Mouse (Mus musculus) heart, adult 18-20 months (tissue): ENCODE measurements at regions not wholly inside any gene's neighbourhood (a gene's known extent, or its start where the extent isn't known, plus 50 kb on each side); places are given as distances from the start of the nearest gene placed in this dataset.
A peak's percentile ranks its signal among the peaks of the same experiment; 100 is the strongest.

Experiments
- DNase-seq, 2 experiments: peaks; one replicate each; pipeline ENCODE4 v3.0.0; 2021 to 2022; ENCODE audit warnings: mixed read lengths in 1 of 2

- no peak for DNase-seq
Measured at GRCm38 (mm10) chr9:117967080-117967479, 73.2 kb upstream of the Azi2 start.

GRCm38 (mm10) chr9:117966326-117966989 is 73.8 kb upstream of the Azi2 start:
- DNase-seq = peak; percentile 21 to 38

GRCm38 (mm10) chr9:117962088-117963030 is 77.9 kb upstream of the Azi2 start:
- DNase-seq = no peak

GRCm38 (mm10) chr9:117959845-117960244 is 80.5 kb upstream of the Azi2 start:
- no peak for DNase-seq

GRCm38 (mm10) chr9:117957195-117957594 is 83.1 kb upstream of the Azi2 start:
- DNase-seq = no peak

- DNase-seq = peak; percentile 17 to 42
Measured at GRCm38 (mm10) chr9:117956691-117957090, 83.6 kb upstream of the Azi2 start.

GRCm38 (mm10) chr9:117927466-117927847 is 112.8 kb upstream of the Azi2 start:
- DNase-seq = peak in 1 of 2 experiments; percentile 8

GRCm38 (mm10) chr9:117926700-117927465 is 113.4 kb upstream of the Azi2 start:
- DNase-seq = no peak

GRCm38 (mm10) chr9:117922992-117923391 is 117.3 kb upstream of the Azi2 start:
- no peak for DNase-seq

GRCm38 (mm10) chr9:117907895-117908424 is 132.3 kb upstream of the Azi2 start:
- no peak for DNase-seq

- DNase-seq = no peak
Measured at GRCm38 (mm10) chr9:117905045-117905747, 135.1 kb upstream of the Azi2 start.

- DNase-seq = no peak
Measured at GRCm38 (mm10) chr9:117904621-117905020, 135.7 kb upstream of the Azi2 start.

GRCm38 (mm10) chr9:117903025-117903424 is 137.3 kb upstream of the Azi2 start:
- peak; percentile 24 to 42 for DNase-seq

GRCm38 (mm10) chr9:117902239-117902939 is 137.9 kb upstream of the Azi2 start:
- DNase-seq = peak in 1 of 2 experiments; percentile 32

GRCm38 (mm10) chr9:117900631-117901030 is 139.7 kb upstream of the Azi2 start:
- DNase-seq = no peak

GRCm38 (mm10) chr9:117896517-117896916 is 143.8 kb upstream of the Azi2 start:
- no peak for DNase-seq

- DNase-seq = no peak
Measured at GRCm38 (mm10) chr9:117892601-117893000, 147.7 kb upstream of the Azi2 start.

GRCm38 (mm10) chr9:117873172-117873571 is 167.1 kb upstream of the Azi2 start:
- no peak for DNase-seq

- peak in 1 of 2 experiments; percentile 8 for DNase-seq
Measured at GRCm38 (mm10) chr9:117872387-117873081, 167.8 kb upstream of the Azi2 start.

GRCm38 (mm10) chr9:117872021-117872386 is 168.3 kb upstream of the Azi2 start:
- DNase-seq = no peak
